Mouse (Mus musculus) megakaryocyte, embryonic 14.5 days (primary cell): ENCODE data around the gene Atg7.

Source experiments
- FLI1 ChIP-seq: IDR thresholded peaks from 2 replicates; pipeline ENCODE4 v1.6.1; 2012; ENCODE audit warnings: low read length, inconsistent platforms, mixed read lengths
- GATA1 ChIP-seq: IDR thresholded peaks from 3 replicates; pipeline ENCODE4 v1.6.1; 2012; ENCODE audit warnings: mixed read lengths, low read length, inconsistent platforms, borderline replicate concordance

DNA sequence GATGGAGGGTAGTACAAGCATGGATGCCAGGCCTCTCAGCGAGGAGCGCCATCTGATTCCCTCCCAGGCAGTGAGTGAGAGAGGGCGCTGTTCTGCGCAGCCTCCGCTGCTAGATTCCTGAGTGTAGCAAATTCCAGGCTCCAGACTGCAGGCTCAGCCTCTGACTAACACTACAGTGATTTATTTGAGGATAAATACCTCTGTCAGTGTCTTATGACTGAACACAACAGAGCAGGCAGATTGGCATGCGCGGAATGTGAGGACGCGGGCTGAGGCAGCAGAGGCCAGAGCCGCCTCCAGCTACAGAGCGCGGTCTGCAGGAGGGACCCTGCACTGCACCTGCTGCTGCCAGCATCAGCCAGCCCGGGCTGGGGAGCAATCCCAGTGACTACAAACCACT is 246.0 kb downstream of the Atg7 start:
- TF ChIP-seq FLI1 (no peak), GATA1 (no peak)
